Mouse (Mus musculus) limb, embryonic 15.5 days (tissue): ENCODE measurements around the gene Fbxl8. TPM values are rescaled to one million over a fixed set of nuclear protein-coding genes. Genes with fewer than 3 reads are reported as not detected.

Source experiments
- ATAC-seq: fragments of 200-750 bp; cut with Nextera tagmentation; 2 replicates; pipeline ENCODE4 v1.8.0; 2017; ENCODE audit warnings: low read depth, moderate TSS enrichment; ENCODE audit not compliant: insufficient number of reproducible peaks, low FRiP score, low TSS enrichment
- H3K27ac ChIP-seq: fragments of 300-500 bp; sonication (generic); 2 replicates; pipeline ENCODE4 v1.5.1; 2015; ENCODE audit warnings: moderate library complexity, mild to moderate bottlenecking, inconsistent platforms
- H3K27me3 ChIP-seq: fragments of 300-500 bp; sonication (generic); 2 replicates; pipeline ENCODE4 v1.6.1; 2015; ENCODE audit warnings: inconsistent platforms
- H3K36me3 ChIP-seq: fragments of 300-500 bp; sonication (generic); 2 replicates; pipeline ENCODE4 v1.6.1; 2015; ENCODE audit warnings: inconsistent platforms
- H3K4me1 ChIP-seq: fragments of 300-500 bp; sonication (generic); 2 replicates; pipeline ENCODE4 v1.6.1; 2015; ENCODE audit warnings: inconsistent platforms
- H3K4me2 ChIP-seq: fragments of 300-500 bp; sonication (generic); 2 replicates; pipeline ENCODE4 v1.6.1; 2015; ENCODE audit warnings: mild to moderate bottlenecking, inconsistent platforms
- H3K4me3 ChIP-seq: fragments of 300-500 bp; sonication (generic); 2 replicates; pipeline ENCODE4 v1.5.1; 2015; ENCODE audit warnings: mild to moderate bottlenecking, inconsistent platforms
- H3K9ac ChIP-seq: fragments of 300-500 bp; sonication (generic); 2 replicates; pipeline ENCODE4 v1.6.1; 2015; ENCODE audit warnings: inconsistent platforms
- H3K9me3 ChIP-seq: fragments of 300-500 bp; sonication (generic); 2 replicates; pipeline ENCODE4 v1.6.1; 2016; ENCODE audit warnings: inconsistent platforms
- WGBS: fragments of 180-500 bp; shearing (Covaris S2); methylation state at CpG from one replicate; pipeline ENCODE4 v1.1.7; 2015; 5-methylcytosine and 5-hydroxymethylcytosine counted together
- microRNA counts: library from miRNA; unstranded; fragments of <30 nt; microRNA quantifications from one replicate; lab custom pipeline; 2016
- microRNA-seq: library from miRNA; unstranded; fragments of <30 nt; microRNA quantifications from one replicate; pipeline ENCODE4, GENCODE M21; 2016
- polyA plus RNA-seq: library from polyadenylated mRNA; unstranded; fragments of >200 nt; fragmentation: Nextera tagmentation; extraction: Ambion mirVana; gene quantifications from 2 replicates; pipeline ENCODE4 v1.2.1, GENCODE M21; 2015

Fbxl8 gene
- polyA plus RNA-seq, 1 experiment from 2014 or later, result 4.9 TPM

- 84% methylated on average over 8 of the region's 8 CpGs for WGBS
- Histone ChIP-seq H3K36me3 (peaks cover 76% of the 10 kb centered on the region), H3K27ac (no peak overlapping the region), H3K4me3 (no peak overlapping the region), H3K9ac (no peak overlapping the region), H3K4me1 (peaks cover 14% of the 10 kb centered on the region), H3K4me2 (no peak overlapping the region), H3K9me3 (no peaks in the 10 kb centered on the region), H3K27me3 (no peaks in the 10 kb centered on the region)
- ATAC-seq, result no peak
Observed at GRCm38 (mm10) chr8:105310118-105310517, 45.7 kb downstream of the Fbxl8 start.

DNA sequence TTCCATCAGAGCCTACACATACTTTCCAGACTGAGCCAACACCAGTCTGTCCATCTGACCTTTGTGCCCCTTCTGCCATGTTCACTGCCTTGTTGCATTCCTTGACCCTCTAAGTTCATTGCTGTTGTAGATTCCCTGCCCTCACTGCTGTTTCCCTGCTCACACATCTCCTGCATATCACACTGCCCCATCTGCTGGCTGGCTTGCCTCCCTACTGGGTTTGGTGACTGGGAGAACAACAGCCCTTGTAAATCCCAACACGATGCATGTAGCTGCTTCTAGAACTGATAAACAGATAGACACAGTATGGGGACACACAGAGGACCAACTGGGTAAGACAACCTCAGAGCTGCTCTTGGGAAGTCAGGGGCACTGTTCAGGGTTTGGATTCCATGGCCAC lies 47.3 kb downstream of the Fbxl8 start:
- Histone ChIP-seq H3K4me1 (no peaks in the 10 kb centered on the region), H3K27ac (no peak overlapping the region), H3K4me3 (no peak overlapping the region), H3K9me3 (no peaks in the 10 kb centered on the region), H3K36me3 (peaks cover 89% of the 10 kb centered on the region), H3K4me2 (no peak overlapping the region), H3K27me3 (no peaks in the 10 kb centered on the region), H3K9ac (no peak overlapping the region)
- WGBS, result 88% methylated on average over 1 of the region's 1 CpGs
- ATAC-seq, result no peak

GRCm38 (mm10) chr8:105312891-105313481 lies 48.5 kb downstream of the Fbxl8 start:
- Histone ChIP-seq H3K4me1 (no peaks in the 10 kb centered on the region), H3K4me2 (no peak overlapping the region), H3K4me3 (no peak overlapping the region), H3K9me3 (no peaks in the 10 kb centered on the region), H3K27me3 (no peaks in the 10 kb centered on the region), H3K27ac (no peak overlapping the region), H3K9ac (no peak overlapping the region), H3K36me3 (peaks cover 92% of the 10 kb centered on the region)
- 89% methylated on average over 8 of the region's 8 CpGs for WGBS
- no peak for ATAC-seq

GRCm38 (mm10) chr8:105313622-105314402 lies 49.4 kb downstream of the Fbxl8 start:
- H3K4me1 ChIP-seq, result no peaks in the 10 kb centered on the region
- WGBS, result 85% methylated on average over 9 of the region's 9 CpGs
- peaks cover 91% of the 10 kb centered on the region for H3K36me3 ChIP-seq
- no peaks in the 10 kb centered on the region for H3K9me3 ChIP-seq
- no peak overlapping the region for H3K9ac ChIP-seq
- no peak overlapping the region for H3K27ac ChIP-seq
- no peak overlapping the region for H3K4me2 ChIP-seq
- no peak overlapping the region for H3K4me3 ChIP-seq
- no peaks in the 10 kb centered on the region for H3K27me3 ChIP-seq
- no peak for ATAC-seq

- H3K4me1 ChIP-seq, result no peaks in the 10 kb centered on the region
- no peaks in the 10 kb centered on the region for H3K27me3 ChIP-seq
- H3K4me3 ChIP-seq, result no peak overlapping the region
- no peak overlapping the region for H3K27ac ChIP-seq
- no peaks in the 10 kb centered on the region for H3K9me3 ChIP-seq
- H3K9ac ChIP-seq, result no peak overlapping the region
- peaks cover 92% of the 10 kb centered on the region for H3K36me3 ChIP-seq
- H3K4me2 ChIP-seq, result no peak overlapping the region
- ATAC-seq, result no peak
- 84% methylated on average over 18 of the region's 18 CpGs for WGBS
Observed at GRCm38 (mm10) chr8:105315073-105315769, 50.8 kb downstream of the Fbxl8 start.

DNA sequence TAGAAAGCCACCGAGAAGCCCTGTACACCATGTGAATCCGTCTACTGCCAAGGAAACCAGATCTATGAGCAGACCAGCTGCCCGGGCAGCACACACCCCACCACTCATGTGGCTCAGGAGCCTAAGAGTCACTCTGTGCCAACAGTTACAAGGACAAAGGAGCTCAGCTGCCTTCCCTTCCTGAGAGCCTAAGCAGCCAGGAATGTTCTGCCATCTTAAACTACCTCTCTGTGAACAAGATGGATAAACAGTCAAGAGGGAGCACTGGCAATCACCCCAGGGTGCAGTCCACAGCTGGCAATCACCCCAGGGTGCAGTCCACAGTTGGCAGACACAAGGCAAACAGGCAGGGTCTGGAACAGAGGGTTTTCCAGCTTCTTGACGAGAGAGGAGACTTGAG lies 53.5 kb downstream of the Fbxl8 start:
- Histone ChIP-seq H3K9ac (no peak overlapping the region), H3K4me1 (no peaks in the 10 kb centered on the region), H3K36me3 (peaks cover 75% of the 10 kb centered on the region), H3K4me2 (no peak overlapping the region), H3K27me3 (no peaks in the 10 kb centered on the region), H3K9me3 (no peaks in the 10 kb centered on the region), H3K27ac (no peak overlapping the region), H3K4me3 (no peak overlapping the region)
- WGBS, result 91% methylated on average over 4 of the region's 4 CpGs
- no peak for ATAC-seq

DNA sequence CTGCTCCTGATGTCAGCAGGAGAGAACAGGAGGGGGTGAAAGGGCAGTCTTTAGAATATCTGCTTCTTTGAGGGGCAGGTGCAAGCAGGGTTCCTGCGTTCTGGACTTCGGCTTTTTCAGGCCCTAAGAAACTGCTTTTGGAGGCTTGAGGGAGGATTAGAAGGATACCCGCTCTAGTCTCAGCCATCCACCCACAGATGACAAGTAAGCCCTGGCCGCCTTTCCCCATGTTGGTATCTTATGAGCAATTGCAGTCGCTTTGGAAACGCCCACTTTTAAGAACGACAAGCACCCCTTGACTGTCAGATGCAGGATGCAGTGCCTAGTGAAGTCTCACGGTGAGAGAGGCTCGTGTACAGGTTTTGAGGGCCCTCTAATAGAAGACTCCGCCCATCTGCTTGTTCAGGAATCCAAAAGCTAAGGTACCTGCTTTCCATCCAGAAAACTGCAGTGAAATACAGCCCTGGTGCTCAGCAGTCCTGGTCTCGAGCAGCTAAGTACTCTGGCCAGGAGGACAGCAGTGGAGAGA lies 54.3 kb downstream of the Fbxl8 start:
- H3K4me3 ChIP-seq, result no peak overlapping the region
- WGBS, result 77% methylated on average over 11 of the region's 11 CpGs
- no peak overlapping the region for H3K9ac ChIP-seq
- peaks cover 69% of the 10 kb centered on the region for H3K36me3 ChIP-seq
- H3K4me2 ChIP-seq, result no peak overlapping the region
- no peak for ATAC-seq
- no peaks in the 10 kb centered on the region for H3K9me3 ChIP-seq
- H3K27ac ChIP-seq, result no peak overlapping the region
- no peaks in the 10 kb centered on the region for H3K4me1 ChIP-seq
- no peaks in the 10 kb centered on the region for H3K27me3 ChIP-seq

MicroRNAs encoded within 50 kb of the gene (microRNA counts, 519-probe panel; counts per million panel counts)
- 2,158 counts per million, percentile 40 among the panel's probes with 10 or more counts for microRNA mmu-miR-328 (lab: Ali Mortazavi, UCI)

Small RNA genes lying within 50 kb of the gene (microRNA-seq; reads per million reads assigned to microRNA genes)
- gene Gm27320, result not detected
- gene Mir328, result 149 reads per million, percentile 54 among the genes with 10 or more reads in this experiment

Other genes starting within 250 kb of the Fbxl8 start
- not detected in 2 replicates for gene Ces3a, start 216.0 kb upstream of the Fbxl8 start, polyA plus RNA-seq
- gene Ces3b, start 180.9 kb upstream of the Fbxl8 start, polyA plus RNA-seq, result not detected in 2 replicates
- not detected in 2 replicates for gene Ces4a, start 132.8 kb upstream of the Fbxl8 start, polyA plus RNA-seq
- 77.3 and 89.0 TPM in 2 replicates for gene Cbfb, start 94.0 kb upstream of the Fbxl8 start, polyA plus RNA-seq
- 25.6 and 28.7 TPM in 2 replicates for gene D230025D16Rik, start 39.5 kb upstream of the Fbxl8 start, polyA plus RNA-seq
- 50.7 and 50.8 TPM in 2 replicates for gene B3gnt9, start 9.5 kb upstream of the Fbxl8 start, polyA plus RNA-seq
- gene Tradd, start within 50 bp of the Fbxl8 start, polyA plus RNA-seq, result 30.8 and 38.0 TPM in 2 replicates
- 0.33 and 0.41 TPM in 2 replicates for gene Hsf4, start 5.2 kb downstream of the Fbxl8 start, polyA plus RNA-seq
- gene Nol3, start 11.5 kb downstream of the Fbxl8 start, polyA plus RNA-seq, result 3.1 and 5.3 TPM in 2 replicates
- 11.0 and 11.1 TPM in 2 replicates for gene 4931428F04Rik, start 25.2 kb downstream of the Fbxl8 start, polyA plus RNA-seq
- 9.0 and 10.6 TPM in 2 replicates for gene Exoc3l, start 31.5 kb downstream of the Fbxl8 start, polyA plus RNA-seq
- gene E2f4, start 33.0 kb downstream of the Fbxl8 start, polyA plus RNA-seq, result 63.7 and 65.5 TPM in 2 replicates
- 8.9 TPM in 2 replicates for gene Elmo3, start 41.0 kb downstream of the Fbxl8 start, polyA plus RNA-seq
- 1.7 and 1.9 TPM in 2 replicates for gene Lrrc29, start 61.6 kb downstream of the Fbxl8 start, polyA plus RNA-seq
- 120 and 129 TPM in 2 replicates for gene Tmem208, start 61.7 kb downstream of the Fbxl8 start, polyA plus RNA-seq
- gene Fhod1, start 83.3 kb downstream of the Fbxl8 start, polyA plus RNA-seq, result 1.6 and 1.8 TPM in 2 replicates
- 2.7 and 2.9 TPM in 2 replicates for gene Slc9a5, start 84.2 kb downstream of the Fbxl8 start, polyA plus RNA-seq
- gene Plekhg4, start 108.6 kb downstream of the Fbxl8 start, polyA plus RNA-seq, result 0.55 and 0.88 TPM in 2 replicates
- gene Kctd19, start 148.9 kb downstream of the Fbxl8 start, polyA plus RNA-seq, result not detected in 2 replicates
- gene Lrrc36, start 148.9 kb downstream of the Fbxl8 start, polyA plus RNA-seq, result 0.37 and 0.53 TPM in 2 replicates
- 160 and 305 TPM in 2 replicates for gene Tppp3, start 206.9 kb downstream of the Fbxl8 start, polyA plus RNA-seq
- gene Zdhhc1, start 232.3 kb downstream of the Fbxl8 start, polyA plus RNA-seq, result 40.0 and 42.2 TPM in 2 replicates